Mouse (Mus musculus): Measurements from ENCODE around the gene Rnf149. TPM values are rescaled to one million over a fixed set of nuclear protein-coding genes. Genes with fewer than 3 reads are reported as not detected.

Rnf149 gene
- polyA plus RNA-seq, 1 experiment from 2014 or later, result 30.7 TPM

- H3K27me3 ChIP-seq, result no peaks in the 10 kb centered on the region
- H3K4me2 ChIP-seq (replicated peaks), result no peak overlapping the region
- peaks cover 9% of the 10 kb centered on the region for H3K9me3 ChIP-seq
- no peak overlapping the region for H3K27ac ChIP-seq (replicated peaks)
- peaks cover 12% of the 10 kb centered on the region for H3K4me1 ChIP-seq
- ATAC-seq (ENCODE audit: low FRiP score, low read depth), result no peak
- H3K4me3 ChIP-seq, result no peak overlapping the region
- H3K9ac ChIP-seq (replicated peaks), result no peak overlapping the region
- peaks cover 69% of the 10 kb centered on the region for H3K36me3 ChIP-seq
Measured at GRCm38 (mm10) chr1:39540592-39540991, 36.6 kb downstream of the Rnf149 start.

- Histone ChIP-seq H3K4me2 (replicated peaks) (peak overlapping the region; percentile 11; the same call in 1 of the 2 replicates), H3K4me1 (peaks cover 12% of the 10 kb centered on the region), H3K4me3 (no peak overlapping the region), H3K36me3 (peaks cover 49% of the 10 kb centered on the region), H3K27ac (replicated peaks) (no peak overlapping the region), H3K9ac (replicated peaks) (no peak overlapping the region; the same call in 1 of the 2 replicates), H3K9me3 (peaks cover 9% of the 10 kb centered on the region), H3K27me3 (no peaks in the 10 kb centered on the region)
- 91% methylated on average over 10 of the region's 10 CpGs for WGBS
- ATAC-seq (ENCODE audit: low FRiP score, low read depth), result no peak
Measured at GRCm38 (mm10) chr1:39537631-39538380, 39.4 kb downstream of the Rnf149 start.

GRCm38 (mm10) chr1:39536701-39537100, 40.5 kb downstream of the Rnf149 start:
- Histone ChIP-seq H3K27me3 (no peaks in the 10 kb centered on the region), H3K27ac (replicated peaks) (no peak overlapping the region), H3K4me3 (peak overlapping the region; percentile 73), H3K4me2 (replicated peaks) (peak overlapping the region; percentile 80), H3K9me3 (peaks cover 9% of the 10 kb centered on the region), H3K9ac (replicated peaks) (peak overlapping the region; percentile 88), H3K36me3 (peaks cover 40% of the 10 kb centered on the region), H3K4me1 (peaks cover 12% of the 10 kb centered on the region)
- ATAC-seq (ENCODE audit: low FRiP score, low read depth), result no peak
- 41% methylated on average over 7 of the region's 7 CpGs for WGBS

- peak; percentile 95 for ATAC-seq (ENCODE audit: low FRiP score, low read depth)
- Histone ChIP-seq H3K4me3 (peak overlapping the region; percentile 73), H3K9ac (replicated peaks) (peak overlapping the region; percentile 88), H3K27me3 (no peaks in the 10 kb centered on the region), H3K27ac (replicated peaks) (peak overlapping the region; percentile 94), H3K4me2 (replicated peaks) (peak overlapping the region; percentile 80), H3K4me1 (peaks cover 12% of the 10 kb centered on the region), H3K36me3 (peaks cover 32% of the 10 kb centered on the region), H3K9me3 (peaks cover 9% of the 10 kb centered on the region)
- WGBS, result under 1% methylated on average over 92 of the region's 100 CpGs
Measured at GRCm38 (mm10) chr1:39535515-39536311, 41.5 kb downstream of the Rnf149 start.

- Histone ChIP-seq H3K9me3 (0 out of 2 replicates have a peak, but pooled peaks cover under 1% of the 10 kb centered on the region), H3K9ac (replicated peaks) (peak within 1 kb of the TSS; percentile 88), H3K27me3 (no peaks in the 10 kb centered on the region), H3K36me3 (peaks cover 23% of the 10 kb centered on the region), H3K27ac (replicated peaks) (peak within 1 kb of the TSS; percentile 94), H3K4me1 (peaks cover 12% of the 10 kb centered on the region), H3K4me3 (peak within 1 kb of the TSS; percentile 73), H3K4me2 (replicated peaks) (peak within 1 kb of the TSS; percentile 80)
- 40% methylated on average over 13 of the region's 13 CpGs for WGBS
- ATAC-seq (ENCODE audit: low FRiP score, low read depth), result no peak
Measured at GRCm38 (mm10) chr1:39534831-39535230, 42.4 kb downstream of the Rnf149 start, which contains the start of gene Cnot11. Cnot11 (plus strand) TSS chr1:39534992.

- no peaks in the 10 kb centered on the region for H3K9me3 ChIP-seq
- no peak for ATAC-seq (ENCODE audit: low FRiP score, low read depth)
- WGBS, result 33% methylated on average over 3 of the region's 3 CpGs
- H3K4me3 ChIP-seq, result no peak overlapping the region
- peaks cover 14% of the 10 kb centered on the region for H3K36me3 ChIP-seq
- H3K4me2 ChIP-seq (replicated peaks), result no peak overlapping the region
- H3K4me1 ChIP-seq, result peaks cover 12% of the 10 kb centered on the region
- no peak overlapping the region for H3K9ac ChIP-seq (replicated peaks)
- no peaks in the 10 kb centered on the region for H3K27me3 ChIP-seq
- no peak overlapping the region for H3K27ac ChIP-seq (replicated peaks)
Measured at GRCm38 (mm10) chr1:39533917-39534316, 43.3 kb downstream of the Rnf149 start.

GRCm38 (mm10) chr1:39531036-39531435, 46.2 kb downstream of the Rnf149 start:
- no peak overlapping the region for H3K4me2 ChIP-seq (replicated peaks)
- H3K27me3 ChIP-seq, result no peaks in the 10 kb centered on the region
- ATAC-seq (ENCODE audit: low FRiP score, low read depth), result no peak
- 65% methylated on average over 4 of the region's 4 CpGs for WGBS
- H3K4me3 ChIP-seq, result no peak overlapping the region
- no peak overlapping the region for H3K9ac ChIP-seq (replicated peaks)
- no peak overlapping the region for H3K27ac ChIP-seq (replicated peaks)
- no peaks in the 10 kb centered on the region for H3K9me3 ChIP-seq
- no peaks in the 10 kb centered on the region for H3K36me3 ChIP-seq
- H3K4me1 ChIP-seq, result no peaks in the 10 kb centered on the region; the same call in 1 of the 2 replicates

- WGBS, result 41% methylated on average over 13 of the region's 13 CpGs
- ATAC-seq (ENCODE audit: low FRiP score, low read depth), result no peak
Measured at GRCm38 (mm10) chr1:39530258-39530943, 46.8 kb downstream of the Rnf149 start.

GRCm38 (mm10) chr1:39528319-39528718, 48.9 kb downstream of the Rnf149 start:
- H3K4me1 ChIP-seq, result no peaks in the 10 kb centered on the region
- no peak overlapping the region for H3K4me3 ChIP-seq
- 60% methylated on average over 6 of the region's 6 CpGs for WGBS
- H3K27ac ChIP-seq (replicated peaks), result no peak overlapping the region
- no peak overlapping the region for H3K4me2 ChIP-seq (replicated peaks)
- no peak overlapping the region for H3K9ac ChIP-seq (replicated peaks)
- ATAC-seq (ENCODE audit: low FRiP score, low read depth), result no peak
- no peaks in the 10 kb centered on the region for H3K9me3 ChIP-seq
- H3K27me3 ChIP-seq, result no peaks in the 10 kb centered on the region
- H3K36me3 ChIP-seq, result no peaks in the 10 kb centered on the region

More at GRCm38 (mm10) chr1:39530258-39530943, 46.8 kb downstream of the Rnf149 start:
- Histone ChIP-seq H3K9ac (replicated peaks) (no peak overlapping the region; the same call in 1 of the 2 replicates), H3K4me3 (no peak overlapping the region), H3K4me1 (no peaks in the 10 kb centered on the region; the same call in 1 of the 2 replicates), H3K27ac (replicated peaks) (no peak overlapping the region), H3K4me2 (replicated peaks) (no peak overlapping the region), H3K9me3 (no peaks in the 10 kb centered on the region), H3K27me3 (no peaks in the 10 kb centered on the region), H3K36me3 (no peaks in the 10 kb centered on the region)

- H3K36me3 ChIP-seq, result no peaks in the 10 kb centered on the region
- no peak overlapping the region for H3K9ac ChIP-seq (replicated peaks)
- H3K4me2 ChIP-seq (replicated peaks), result no peak overlapping the region
- H3K27me3 ChIP-seq, result no peaks in the 10 kb centered on the region
- WGBS, result 11% methylated on average over 7 of the region's 7 CpGs
- no peaks in the 10 kb centered on the region for H3K4me1 ChIP-seq
- ATAC-seq (ENCODE audit: low FRiP score, low read depth), result no peak
- no peak overlapping the region for H3K4me3 ChIP-seq
- no peak overlapping the region for H3K27ac ChIP-seq (replicated peaks)
- H3K9me3 ChIP-seq, result no peaks in the 10 kb centered on the region
Measured at GRCm38 (mm10) chr1:39527432-39527831, 49.8 kb downstream of the Rnf149 start.

GRCm38 (mm10) chr1:39526371-39527167, 50.6 kb downstream of the Rnf149 start:
- Histone ChIP-seq H3K4me3 (no peak overlapping the region), H3K4me1 (no peaks in the 10 kb centered on the region), H3K9me3 (no peaks in the 10 kb centered on the region), H3K36me3 (no peaks in the 10 kb centered on the region), H3K27ac (replicated peaks) (no peak overlapping the region), H3K4me2 (replicated peaks) (no peak overlapping the region), H3K9ac (replicated peaks) (no peak overlapping the region), H3K27me3 (no peaks in the 10 kb centered on the region)
- 88% methylated on average over 9 of the region's 9 CpGs for WGBS
- ATAC-seq (ENCODE audit: low FRiP score, low read depth), result no peak

Measured in midbrain, embryonic 12.5 days (tissue).